Mouse (Mus musculus): ENCODE measurements around the gene Upp1. TPM values are rescaled to one million over a fixed set of nuclear protein-coding genes. Genes with fewer than 3 reads are reported as not detected.

The Upp1 gene
- polyA plus RNA-seq (2015; fragmentation: Nextera tagmentation; extraction: Ambion mirVana) = 1.2 and 1.8 TPM in 2 replicates

- H3K27me3 ChIP-seq = peaks cover 65% of the 10 kb centered on the region
- H3K36me3 ChIP-seq (replicated peaks) = no peaks in the 10 kb centered on the region
- H3K27ac ChIP-seq (replicated peaks) = no peak within 1 kb of the TSS
- peak within 1 kb of the TSS; percentile 39 for H3K4me3 ChIP-seq (replicated peaks)
- ATAC-seq (ENCODE audit: insufficient read depth) = no peak
- H3K4me2 ChIP-seq = peak within 1 kb of the TSS; percentile 68
- no peaks in the 10 kb centered on the region for H3K9me3 ChIP-seq (replicated peaks)
- WGBS (ENCODE audit: insufficient replicate concordance) = under 1% methylated on average over 7 of the region's 7 CpGs
- peaks cover 22% of the 10 kb centered on the region for H3K4me1 ChIP-seq (replicated peaks)
- no peak within 1 kb of the TSS for H3K9ac ChIP-seq
Measured at GRCm38 (mm10) chr11:9118050-9118420, at the start of gene Upp1. TSS of gene Upp1 (plus strand) at chr11:9118103.

DNA sequence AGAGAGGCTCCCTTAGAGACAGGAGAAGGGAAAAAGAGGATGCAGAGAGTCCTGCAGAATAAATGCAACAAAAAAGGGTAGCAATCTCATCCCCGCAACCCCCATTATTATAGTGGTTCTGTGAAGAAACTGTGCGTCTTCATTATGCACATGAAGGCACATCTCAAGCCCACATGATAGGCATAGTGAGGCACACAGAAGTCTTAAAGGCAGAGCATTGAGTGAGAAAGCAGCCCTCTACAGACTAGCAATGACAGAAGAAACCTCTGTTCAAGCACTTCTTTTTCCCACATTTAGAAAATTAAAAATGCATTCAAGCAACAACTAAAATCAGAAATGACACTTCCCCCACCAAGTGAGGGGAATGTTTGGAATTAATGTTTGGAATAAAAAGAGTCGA is 41.5 kb upstream of the Upp1 start:
- H3K27me3 ChIP-seq = no peaks in the 10 kb centered on the region
- H3K4me3 ChIP-seq (replicated peaks) = no peak overlapping the region
- H3K9ac ChIP-seq = no peak overlapping the region
- no peak for ATAC-seq (ENCODE audit: insufficient read depth)
- H3K4me1 ChIP-seq (replicated peaks) = no peaks in the 10 kb centered on the region
- no peaks in the 10 kb centered on the region for H3K36me3 ChIP-seq (replicated peaks)
- WGBS (ENCODE audit: insufficient replicate concordance) = 60% methylated on average over 3 of the region's 3 CpGs
- H3K9me3 ChIP-seq (replicated peaks) = no peaks in the 10 kb centered on the region
- no peak overlapping the region for H3K27ac ChIP-seq (replicated peaks)
- no peak overlapping the region for H3K4me2 ChIP-seq

DNA sequence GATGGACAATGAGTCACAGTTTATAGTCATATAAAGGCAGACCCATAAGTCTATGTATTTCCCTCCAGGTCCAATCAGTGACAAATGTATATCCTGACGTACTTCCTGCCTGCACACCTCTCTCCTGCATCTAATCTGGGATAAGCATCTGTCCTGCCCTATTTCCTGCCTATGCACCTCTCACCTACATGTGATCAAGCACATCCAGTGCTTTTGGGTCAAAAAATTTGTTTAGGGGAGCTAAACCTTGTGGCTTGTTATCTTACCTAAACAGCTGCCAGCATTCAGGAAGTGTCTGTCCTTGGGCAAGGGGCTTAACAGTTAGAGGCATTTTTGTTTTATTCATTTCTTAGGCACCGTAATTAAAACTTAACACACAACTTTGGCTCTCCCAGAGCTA is 4.7 kb upstream of the Upp1 start:
- no peak overlapping the region for H3K4me2 ChIP-seq
- H3K9ac ChIP-seq = no peak overlapping the region
- H3K36me3 ChIP-seq (replicated peaks) = no peaks in the 10 kb centered on the region
- WGBS (ENCODE audit: insufficient replicate concordance) = 14% methylated on average over 2 of the region's 2 CpGs
- no peak overlapping the region for H3K27ac ChIP-seq (replicated peaks)
- no peak for ATAC-seq (ENCODE audit: insufficient read depth)
- H3K4me3 ChIP-seq (replicated peaks) = no peak overlapping the region
- peaks cover 35% of the 10 kb centered on the region for H3K27me3 ChIP-seq
- H3K9me3 ChIP-seq (replicated peaks) = no peaks in the 10 kb centered on the region
- H3K4me1 ChIP-seq (replicated peaks) = peaks cover 12% of the 10 kb centered on the region

DNA sequence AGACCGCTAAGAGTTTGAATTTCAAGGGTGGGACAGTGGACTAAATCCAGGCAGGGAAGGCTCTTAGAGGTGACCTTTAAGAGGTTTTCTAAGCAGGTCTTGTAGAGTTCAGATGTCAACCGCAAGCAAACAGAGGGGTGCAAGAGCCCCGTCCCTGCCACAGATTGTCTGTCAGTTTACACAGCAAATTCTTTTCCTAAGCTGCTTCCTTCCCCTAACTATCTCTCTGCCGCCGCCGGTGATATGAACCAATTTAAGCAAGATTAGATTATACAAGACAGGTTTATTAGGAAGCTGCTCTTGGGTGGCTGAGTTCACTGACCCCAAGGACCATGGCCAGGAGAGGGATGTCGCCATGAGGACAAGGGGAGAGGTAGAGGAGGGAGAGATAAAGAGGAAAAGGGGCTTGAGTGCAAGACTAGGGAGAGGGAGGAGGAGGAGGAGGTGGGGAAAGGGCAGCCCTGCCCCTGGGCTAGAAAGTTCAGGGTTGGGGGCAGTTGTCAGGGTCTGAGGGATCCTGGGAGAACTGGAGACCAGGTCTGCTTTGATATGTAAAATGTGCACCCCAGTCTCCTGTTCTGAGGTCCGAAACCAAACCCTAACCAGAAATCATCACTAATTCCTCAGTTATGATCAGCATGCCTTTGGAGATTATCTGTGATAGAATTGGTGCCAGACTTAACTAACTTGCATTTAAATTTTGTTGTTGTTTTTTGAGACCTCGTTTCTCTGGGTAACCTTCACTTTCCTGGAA is 2.4 kb upstream of the Upp1 start:
- no peak overlapping the region for H3K4me3 ChIP-seq (replicated peaks)
- H3K9me3 ChIP-seq (replicated peaks) = no peaks in the 10 kb centered on the region
- peak overlapping the region; percentile 38; the same call in 1 of the 2 replicates for H3K4me2 ChIP-seq
- H3K27ac ChIP-seq (replicated peaks) = no peak overlapping the region
- H3K4me1 ChIP-seq (replicated peaks) = peaks cover 22% of the 10 kb centered on the region
- peaks cover 57% of the 10 kb centered on the region for H3K27me3 ChIP-seq
- H3K9ac ChIP-seq = no peak overlapping the region
- ATAC-seq (ENCODE audit: insufficient read depth) = no peak
- 7% methylated on average over 9 of the region's 9 CpGs for WGBS (ENCODE audit: insufficient replicate concordance)
- H3K36me3 ChIP-seq (replicated peaks) = no peaks in the 10 kb centered on the region

GRCm38 (mm10) chr11:9116121-9116520 is 1.8 kb upstream of the Upp1 start:
- Histone ChIP-seq H3K27me3 (peaks cover 62% of the 10 kb centered on the region), H3K4me2 (peak overlapping the region; percentile 38), H3K9ac (no peak overlapping the region), H3K4me1 (replicated peaks) (peaks cover 22% of the 10 kb centered on the region), H3K9me3 (replicated peaks) (no peaks in the 10 kb centered on the region), H3K36me3 (replicated peaks) (no peaks in the 10 kb centered on the region), H3K27ac (replicated peaks) (no peak overlapping the region), H3K4me3 (replicated peaks) (0 out of 2 replicates have a peak overlapping the region, but pooled peaks have one; percentile 17)
- no peak for ATAC-seq (ENCODE audit: insufficient read depth)
- 4% methylated on average over 10 of the region's 10 CpGs for WGBS (ENCODE audit: insufficient replicate concordance)

- WGBS (ENCODE audit: insufficient replicate concordance) = 9% methylated on average over 3 of the region's 3 CpGs
- no peaks in the 10 kb centered on the region for H3K36me3 ChIP-seq (replicated peaks)
- no peak overlapping the region for H3K4me2 ChIP-seq
- H3K4me1 ChIP-seq (replicated peaks) = peaks cover 22% of the 10 kb centered on the region
- no peak for ATAC-seq (ENCODE audit: insufficient read depth)
- H3K9me3 ChIP-seq (replicated peaks) = no peaks in the 10 kb centered on the region
- no peak overlapping the region for H3K27ac ChIP-seq (replicated peaks)
- H3K27me3 ChIP-seq = peaks cover 65% of the 10 kb centered on the region
- no peak overlapping the region for H3K4me3 ChIP-seq (replicated peaks)
- no peak overlapping the region for H3K9ac ChIP-seq
Measured at GRCm38 (mm10) chr11:9116916-9117315, 987 bp upstream of the Upp1 start.

GRCm38 (mm10) chr11:9117358-9118049 is 399 bp upstream of the Upp1 start:
- peak; percentile 56; the same call in 1 of the 2 replicates for ATAC-seq (ENCODE audit: insufficient read depth)
- no peaks in the 10 kb centered on the region for H3K9me3 ChIP-seq (replicated peaks)
- H3K4me1 ChIP-seq (replicated peaks) = peaks cover 22% of the 10 kb centered on the region
- H3K27ac ChIP-seq (replicated peaks) = no peak overlapping the region
- no peak overlapping the region for H3K9ac ChIP-seq
- H3K36me3 ChIP-seq (replicated peaks) = no peaks in the 10 kb centered on the region
- WGBS (ENCODE audit: insufficient replicate concordance) = 7% methylated on average over 13 of the region's 13 CpGs
- H3K4me3 ChIP-seq (replicated peaks) = peak overlapping the region; percentile 39
- peak overlapping the region; percentile 68 for H3K4me2 ChIP-seq
- H3K27me3 ChIP-seq = peaks cover 65% of the 10 kb centered on the region

DNA sequence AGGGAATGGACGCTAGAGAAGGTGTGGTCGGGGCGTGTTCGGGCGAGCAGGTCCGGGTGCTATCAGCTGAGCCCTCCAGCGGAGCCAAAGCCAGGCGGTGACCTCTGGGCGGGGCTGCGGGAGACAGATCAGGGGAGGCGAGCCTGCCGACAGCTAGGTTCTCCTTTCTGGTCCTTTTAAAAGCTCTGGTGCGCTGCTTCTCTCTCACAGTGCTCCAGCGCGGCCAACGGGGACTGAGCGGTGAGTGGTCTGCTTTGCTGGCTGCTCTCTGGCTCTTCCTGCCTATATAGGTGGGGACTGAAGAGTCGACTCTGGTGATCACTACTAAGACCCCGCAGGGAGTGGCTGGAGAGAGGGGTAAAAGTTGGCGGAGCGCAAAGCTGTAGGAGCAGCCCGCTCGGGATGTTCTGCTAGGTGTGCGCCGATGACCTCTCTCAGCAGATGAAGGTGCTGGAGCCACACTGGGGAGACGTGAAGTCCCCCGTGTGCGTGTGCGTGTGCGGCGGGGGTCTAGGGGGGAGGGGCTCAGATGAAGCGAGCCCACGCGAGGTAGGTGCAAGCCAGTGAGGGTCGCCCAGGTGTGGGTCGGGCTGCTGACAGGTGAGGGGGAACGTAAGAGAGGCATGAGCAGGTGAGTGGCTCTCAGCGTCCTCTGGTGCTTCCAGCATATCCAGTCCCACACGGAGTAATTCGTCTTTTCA is 668 bp downstream of the Upp1 start:
- H3K4me1 ChIP-seq (replicated peaks) = peaks cover 22% of the 10 kb centered on the region
- H3K9ac ChIP-seq = no peak overlapping the region
- ATAC-seq (ENCODE audit: insufficient read depth) = peak; percentile 60; the same call in 1 of the 2 replicates
- H3K9me3 ChIP-seq (replicated peaks) = no peaks in the 10 kb centered on the region
- peaks cover 65% of the 10 kb centered on the region for H3K27me3 ChIP-seq
- peak overlapping the region; percentile 39 for H3K4me3 ChIP-seq (replicated peaks)
- H3K4me2 ChIP-seq = peak overlapping the region; percentile 68
- H3K36me3 ChIP-seq (replicated peaks) = no peaks in the 10 kb centered on the region
- WGBS (ENCODE audit: insufficient replicate concordance) = 1% methylated on average over 40 of the region's 40 CpGs
- H3K27ac ChIP-seq (replicated peaks) = no peak overlapping the region

DNA sequence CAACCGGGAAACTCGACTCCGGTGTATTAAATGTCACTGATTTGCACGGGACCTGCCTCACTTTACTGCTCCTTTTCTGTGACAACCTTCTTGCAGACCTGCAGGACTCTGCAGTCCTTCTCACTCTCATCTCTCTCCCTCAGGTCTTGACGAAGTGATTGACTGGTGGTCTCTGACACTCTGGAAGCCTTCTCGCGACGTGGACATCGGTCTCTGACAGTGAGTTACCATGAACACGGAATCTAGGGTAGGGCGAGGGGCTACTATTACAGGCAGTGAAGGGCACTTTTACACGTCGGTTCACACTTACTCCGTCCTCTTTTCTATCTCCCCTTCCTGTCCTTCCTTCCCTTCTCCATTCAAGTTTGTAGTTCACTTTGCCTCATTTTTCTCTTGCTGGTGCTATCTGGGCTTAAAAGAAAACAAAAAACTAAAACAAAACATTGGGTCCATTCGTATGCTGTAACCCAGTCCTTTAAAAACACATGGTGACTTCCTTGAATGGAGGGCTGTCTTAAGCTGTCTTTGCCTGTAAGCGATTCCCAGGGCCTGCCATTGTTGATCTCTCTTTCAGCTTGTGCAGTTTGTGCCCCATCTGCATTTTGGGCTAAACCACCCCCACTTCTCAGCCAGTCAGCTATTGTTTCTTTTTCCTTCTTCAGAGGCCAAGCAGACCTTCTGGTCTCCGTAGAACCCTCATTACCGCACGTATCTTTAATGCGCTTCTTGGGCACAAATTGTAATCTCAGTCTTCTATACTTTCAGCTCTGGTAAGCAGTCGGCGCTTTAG is 1.5 kb downstream of the Upp1 start:
- Histone ChIP-seq H3K27ac (replicated peaks) (no peak overlapping the region), H3K36me3 (replicated peaks) (no peaks in the 10 kb centered on the region), H3K9me3 (replicated peaks) (no peaks in the 10 kb centered on the region), H3K4me1 (replicated peaks) (peaks cover 22% of the 10 kb centered on the region), H3K4me2 (peak overlapping the region; percentile 68), H3K9ac (no peak overlapping the region), H3K27me3 (peaks cover 62% of the 10 kb centered on the region), H3K4me3 (replicated peaks) (peak overlapping the region; percentile 39)
- 17% methylated on average over 22 of the region's 22 CpGs for WGBS (ENCODE audit: insufficient replicate concordance)
- ATAC-seq (ENCODE audit: insufficient read depth) = no peak

- 41% methylated on average over 4 of the region's 4 CpGs for WGBS (ENCODE audit: insufficient replicate concordance)
- Histone ChIP-seq H3K27ac (replicated peaks) (no peak overlapping the region), H3K9ac (no peak overlapping the region), H3K4me3 (replicated peaks) (no peak overlapping the region), H3K27me3 (peaks cover 39% of the 10 kb centered on the region), H3K4me1 (replicated peaks) (peaks cover 18% of the 10 kb centered on the region), H3K9me3 (replicated peaks) (no peaks in the 10 kb centered on the region), H3K36me3 (replicated peaks) (no peaks in the 10 kb centered on the region), H3K4me2 (no peak overlapping the region)
- no peak for ATAC-seq (ENCODE audit: insufficient read depth)
Measured at GRCm38 (mm10) chr11:9122315-9122714, 4.4 kb downstream of the Upp1 start.
